Mouse (Mus musculus) CH12F3 (cell line): ENCODE measurements around the gene St6galnac6.

Experiments
- in situ Hi-C: fragments of 300-500 bp; cut with MboI; formaldehyde crosslinking; loops from 2 replicates; pipeline ENCODE4 v1.14.3; 2020; ENCODE audit warnings: low sequenced_read_pairs

St6galnac6 gene

DNA sequence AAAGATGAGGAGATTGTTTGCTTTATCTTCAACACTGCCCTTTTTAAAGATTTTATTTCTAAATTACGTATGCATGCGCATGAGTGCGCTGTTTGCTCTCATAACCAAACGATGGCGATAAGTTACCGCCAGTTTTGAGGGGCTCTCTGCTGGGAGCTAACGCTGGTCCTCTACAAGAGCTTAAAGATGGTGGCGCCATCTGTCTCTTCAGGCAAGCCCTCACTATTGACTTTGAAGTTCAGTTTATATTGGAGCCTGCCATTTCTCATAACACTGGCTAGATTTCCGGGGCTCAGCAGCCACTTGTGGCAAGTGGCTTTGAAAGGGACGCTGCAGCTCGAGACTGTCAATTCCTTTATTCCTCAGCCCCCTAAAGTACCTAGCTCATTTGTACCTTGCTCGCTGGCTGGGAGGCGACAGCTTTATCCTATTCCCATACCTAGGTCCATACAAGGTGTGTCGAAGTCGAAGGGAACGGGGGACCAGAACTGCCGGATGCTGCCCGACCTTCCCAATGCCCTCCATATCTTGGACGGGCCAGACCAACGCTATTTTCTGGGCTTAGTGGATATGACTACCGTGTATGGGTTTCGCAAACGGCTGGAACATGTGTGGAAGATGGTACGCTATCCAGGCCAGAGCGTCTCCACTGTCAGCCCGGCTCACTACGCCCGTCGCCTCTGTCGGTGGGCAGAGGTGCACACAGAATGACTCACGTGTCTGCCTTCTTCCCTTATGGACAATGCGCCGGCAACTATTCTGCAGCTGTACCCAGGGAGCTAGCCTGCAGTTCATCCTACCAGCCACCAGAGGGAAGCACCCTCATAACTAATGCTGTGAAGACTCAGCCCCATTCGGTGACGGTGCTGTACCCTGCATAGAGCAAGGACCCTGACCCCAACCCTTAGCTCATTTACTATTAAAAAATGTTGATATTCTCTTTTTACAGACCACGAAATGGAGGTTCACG is 16.4 kb upstream of the St6galnac6 start:
- in situ Hi-C loops: no loop called here

DNA sequence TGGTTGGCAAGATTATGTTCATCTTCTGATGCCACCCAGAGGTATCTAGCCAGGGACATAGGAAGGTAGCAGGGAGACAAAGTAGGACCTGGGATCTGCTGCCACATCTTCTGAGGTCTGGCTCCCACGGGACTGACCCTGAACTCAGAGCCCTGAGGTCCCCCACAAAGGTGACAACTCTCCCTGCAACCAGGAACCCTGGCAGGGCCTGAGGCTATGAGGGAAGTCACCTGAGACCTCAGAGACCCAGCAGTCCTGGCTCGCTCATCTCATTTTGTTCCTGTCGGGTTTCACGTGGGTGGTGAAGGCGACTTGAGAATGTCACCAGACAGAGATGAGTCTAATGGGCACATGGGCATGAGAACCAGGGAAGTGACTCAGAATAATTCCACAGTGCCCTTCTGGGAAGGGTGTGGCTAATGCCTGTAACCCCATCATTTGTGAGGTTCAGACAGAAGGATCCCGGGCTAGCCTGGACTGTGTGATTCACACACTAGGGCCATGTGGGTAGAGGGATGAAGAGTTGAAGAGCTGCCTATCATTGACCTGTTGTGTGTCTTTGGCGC is 14.3 kb upstream of the St6galnac6 start:
- in situ Hi-C loops: no loop called here

DNA sequence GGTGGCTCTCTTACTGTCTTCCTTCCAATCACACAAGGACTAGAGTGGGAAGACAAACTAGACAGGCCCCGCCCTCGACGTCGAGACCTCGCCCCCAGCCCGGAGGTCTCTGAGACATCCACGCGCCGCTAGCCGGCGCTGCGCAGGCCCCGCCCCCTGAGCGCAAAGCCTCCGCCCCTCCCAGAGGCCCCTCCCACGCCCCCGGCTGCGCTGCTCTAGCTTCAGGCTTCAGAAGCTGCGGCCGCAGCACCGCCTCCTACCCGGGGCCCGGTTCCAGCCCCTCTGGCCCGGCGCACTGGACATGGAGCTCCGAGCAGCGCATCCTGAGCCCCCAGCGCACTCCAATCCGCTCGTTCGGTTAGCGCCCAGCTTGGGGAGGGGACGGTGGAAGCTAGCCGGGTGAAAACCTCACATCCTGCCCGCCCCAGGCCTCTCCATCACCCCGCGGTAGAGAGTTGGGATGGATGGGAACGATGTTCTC is 12.6 kb upstream of the St6galnac6 start, which contains the start of gene St6galnac4:
St6galnac4 (plus strand) TSS at position 225 of the 481 bp plus-strand sequence.
- in situ Hi-C loops: no loop called here

DNA sequence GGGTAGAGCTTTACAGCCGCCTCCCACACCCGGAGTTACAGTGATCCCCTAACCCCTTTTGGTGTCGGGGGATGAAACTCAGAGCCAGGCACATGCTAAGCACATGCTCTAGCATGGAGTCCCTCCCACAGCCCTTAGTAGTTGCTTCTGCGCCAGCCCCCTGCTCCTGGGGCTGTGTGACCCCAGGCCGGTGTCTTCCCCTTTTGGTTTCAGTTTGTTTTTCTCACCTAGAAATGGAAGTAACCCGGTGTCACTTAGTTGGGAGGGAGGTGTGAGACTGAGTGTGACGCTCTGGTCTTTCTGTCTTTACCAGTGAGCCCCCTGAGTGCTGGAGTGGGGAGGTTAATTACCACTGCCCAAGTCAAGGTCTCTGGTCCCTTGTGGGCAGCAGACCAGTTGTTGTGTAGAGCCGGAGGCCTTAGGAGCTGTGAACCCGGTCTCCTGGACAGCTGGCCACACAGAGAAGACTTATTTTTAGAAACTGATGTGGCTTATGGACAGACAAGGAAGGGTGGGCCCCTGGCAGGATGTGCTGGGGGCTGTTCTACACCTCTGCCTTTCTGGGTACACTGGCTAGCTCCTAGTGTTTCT is 11.7 kb upstream of the St6galnac6 start:
- in situ Hi-C loops: no loop called here

DNA sequence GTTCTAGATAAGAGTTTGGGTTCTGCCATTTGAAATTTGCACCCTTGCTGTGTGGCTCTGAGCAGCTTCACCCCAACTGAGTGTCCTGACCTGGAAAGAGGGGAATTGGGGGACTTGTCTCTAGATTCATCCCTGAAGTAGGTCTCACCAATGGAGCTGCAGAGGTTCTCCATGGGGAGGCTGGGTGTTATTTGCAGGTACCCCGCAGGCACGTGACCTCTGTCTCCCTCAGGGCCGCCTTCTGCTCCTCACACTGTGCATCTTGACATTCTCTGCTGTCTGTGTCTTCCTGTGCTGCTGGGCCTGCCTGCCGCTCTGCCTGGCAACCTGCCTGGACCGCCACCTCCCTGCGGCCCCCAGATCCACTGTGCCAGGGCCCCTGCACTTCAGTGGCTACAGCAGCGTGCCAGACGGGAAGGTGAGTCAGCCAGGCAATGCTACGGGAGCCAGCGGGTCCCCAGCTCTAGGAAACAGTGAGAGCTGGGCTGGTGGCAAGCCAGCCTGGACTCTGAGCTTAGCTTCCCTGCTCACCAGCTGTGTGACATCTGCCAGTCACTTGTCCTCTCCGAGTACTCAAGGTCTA is 10.2 kb upstream of the St6galnac6 start:
- in situ Hi-C loops: no loop called here

DNA sequence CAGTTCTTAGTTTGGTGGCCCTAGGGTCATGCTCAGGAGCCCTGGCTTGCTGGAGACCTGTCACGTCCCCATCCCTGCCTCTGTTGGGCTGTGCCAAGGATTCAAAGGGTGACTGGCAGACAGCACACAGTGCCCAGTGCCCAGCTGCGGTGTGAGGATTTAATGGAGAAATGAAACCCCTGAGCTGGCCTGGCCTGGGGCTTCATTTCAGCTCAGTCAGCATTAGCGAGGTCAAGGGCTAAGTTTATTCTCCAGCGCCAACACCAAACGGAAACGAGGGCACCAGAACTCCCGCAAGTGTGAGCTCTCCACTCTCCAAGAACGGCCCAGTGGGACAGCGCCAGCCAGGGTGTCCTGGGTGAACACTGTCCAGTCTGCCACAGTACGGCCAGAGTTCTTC is 9.3 kb upstream of the St6galnac6 start:
- in situ Hi-C loops: no loop called here

GRCm38 (mm10) chr2:32591249-32591648 is 8.3 kb upstream of the St6galnac6 start:
- in situ Hi-C loops: no loop called here

GRCm38 (mm10) chr2:32596725-32597124 is 2.8 kb upstream of the St6galnac6 start:
- in situ Hi-C loops: no loop called here

- in situ Hi-C loops: no loop called here
Measured at GRCm38 (mm10) chr2:32597248-32597647, 2.3 kb upstream of the St6galnac6 start.

DNA sequence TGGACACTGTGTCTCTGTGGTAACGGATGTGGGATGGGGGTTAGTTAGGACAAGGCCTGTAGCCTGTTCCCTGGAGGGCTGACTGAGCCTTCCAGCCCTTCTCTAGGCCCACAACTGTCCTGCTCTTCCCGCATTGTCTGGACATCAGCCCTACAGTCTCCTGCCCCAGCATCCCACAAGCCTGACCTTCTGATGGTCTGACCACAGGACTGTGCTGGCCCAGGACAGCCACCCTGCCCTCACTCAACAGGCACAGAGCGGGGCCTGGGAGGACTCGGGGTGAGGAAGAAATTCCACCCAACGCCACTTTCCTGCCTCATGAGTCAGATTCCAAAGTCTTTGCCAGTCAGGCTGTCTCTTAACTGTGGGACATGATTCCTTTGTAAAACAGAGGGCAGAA is 1.8 kb upstream of the St6galnac6 start:
- in situ Hi-C loops: no loop called here

DNA sequence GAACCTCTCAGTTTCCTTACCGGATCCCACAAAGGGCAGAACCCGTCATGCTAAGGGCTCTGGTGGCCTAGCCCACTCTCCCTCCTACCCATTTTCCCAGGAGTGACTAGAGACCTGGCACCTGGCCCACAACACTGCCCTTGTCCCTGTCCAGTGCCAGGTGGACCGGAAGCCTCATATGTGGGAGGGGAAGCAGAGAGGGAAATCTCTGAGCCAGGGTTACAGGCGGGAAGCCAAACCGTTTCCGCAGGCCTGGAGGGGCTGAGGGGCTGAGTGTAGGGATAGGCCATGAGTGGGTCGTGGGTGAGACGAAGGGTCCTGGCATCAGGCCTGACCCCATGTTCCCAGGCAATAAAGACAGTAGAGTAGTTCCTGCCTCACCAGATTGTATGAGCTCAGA is 1.0 kb upstream of the St6galnac6 start:
- in situ Hi-C loops: no loop called here

GRCm38 (mm10) chr2:32601417-32602065 is 2.0 kb downstream of the St6galnac6 start:
- in situ Hi-C loops: no loop called here

GRCm38 (mm10) chr2:32602600-32603054 is 3.1 kb downstream of the St6galnac6 start:
- in situ Hi-C loops: no loop called here

DNA sequence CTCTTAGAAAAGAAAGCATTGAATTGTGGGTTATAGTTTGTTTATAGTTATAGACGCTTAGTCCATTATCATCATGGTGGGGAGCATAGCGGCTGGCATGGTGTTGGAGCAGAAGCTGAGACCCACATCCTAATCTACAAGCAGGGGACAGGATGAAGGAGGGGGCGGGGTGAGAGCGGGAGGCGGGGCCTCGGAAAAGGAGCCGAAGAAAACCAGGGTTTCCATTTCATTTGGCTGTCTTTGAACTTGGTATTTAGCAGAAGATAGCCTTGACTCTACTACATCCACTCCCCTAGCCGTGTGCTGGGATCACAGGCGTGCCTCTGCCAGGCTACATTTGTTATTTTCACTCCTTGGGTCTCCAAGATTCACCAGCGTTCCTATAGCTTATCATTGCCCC is 5.1 kb downstream of the St6galnac6 start:
- in situ Hi-C loops: no loop called here

DNA sequence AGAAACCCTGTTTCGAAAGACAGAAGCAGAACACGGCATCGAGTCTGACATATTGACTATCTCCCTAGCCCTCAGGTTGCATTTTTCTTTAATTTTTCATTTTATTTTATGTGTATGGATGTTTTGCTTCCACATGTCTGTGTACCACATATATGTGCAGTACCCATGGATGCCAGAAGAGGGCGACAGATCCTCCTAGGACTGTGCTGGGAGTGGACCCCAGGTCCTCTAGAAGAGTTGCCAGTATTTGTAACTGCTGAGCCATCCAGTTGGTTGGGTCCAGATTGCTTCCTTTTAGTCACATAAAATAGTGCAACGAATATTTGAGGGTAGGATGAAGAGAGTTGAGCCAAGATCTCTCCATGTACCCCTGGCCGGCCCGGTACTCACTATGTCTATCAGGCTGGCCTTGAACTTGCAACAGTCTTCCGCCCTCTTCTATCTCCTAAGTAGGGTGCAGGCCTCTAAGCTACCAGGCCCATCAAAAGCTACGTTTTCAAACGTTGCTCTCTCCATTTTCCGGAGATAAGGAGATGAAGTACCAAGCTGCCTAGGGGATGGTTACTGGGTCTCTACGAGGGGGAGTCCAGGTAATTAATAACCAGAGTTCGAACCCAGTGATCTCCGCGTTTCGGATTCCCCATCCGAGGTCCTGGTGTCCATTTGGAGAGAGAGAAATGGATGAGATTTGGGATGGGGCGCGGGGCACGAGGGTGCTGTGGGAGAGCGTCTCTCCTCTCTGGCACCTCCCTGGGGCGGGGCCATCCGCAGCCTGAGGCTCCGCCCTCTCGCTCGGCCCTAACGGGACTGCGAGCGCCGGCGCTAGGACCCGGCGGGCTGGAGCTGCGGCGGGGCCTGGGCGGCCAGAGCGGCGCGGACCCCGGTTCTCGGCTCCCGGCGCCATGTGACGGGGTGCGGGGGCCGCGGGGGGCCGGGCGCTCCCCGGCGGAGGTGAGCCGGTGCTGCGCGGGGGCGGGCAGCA is 6.9 kb downstream of the St6galnac6 start:
- in situ Hi-C loops: no loop called here

GRCm38 (mm10) chr2:32607262-32607947 is 7.9 kb downstream of the St6galnac6 start:
- in situ Hi-C loops: no loop called here

GRCm38 (mm10) chr2:32608141-32608777 is 8.8 kb downstream of the St6galnac6 start:
- in situ Hi-C loops: no loop called here

DNA sequence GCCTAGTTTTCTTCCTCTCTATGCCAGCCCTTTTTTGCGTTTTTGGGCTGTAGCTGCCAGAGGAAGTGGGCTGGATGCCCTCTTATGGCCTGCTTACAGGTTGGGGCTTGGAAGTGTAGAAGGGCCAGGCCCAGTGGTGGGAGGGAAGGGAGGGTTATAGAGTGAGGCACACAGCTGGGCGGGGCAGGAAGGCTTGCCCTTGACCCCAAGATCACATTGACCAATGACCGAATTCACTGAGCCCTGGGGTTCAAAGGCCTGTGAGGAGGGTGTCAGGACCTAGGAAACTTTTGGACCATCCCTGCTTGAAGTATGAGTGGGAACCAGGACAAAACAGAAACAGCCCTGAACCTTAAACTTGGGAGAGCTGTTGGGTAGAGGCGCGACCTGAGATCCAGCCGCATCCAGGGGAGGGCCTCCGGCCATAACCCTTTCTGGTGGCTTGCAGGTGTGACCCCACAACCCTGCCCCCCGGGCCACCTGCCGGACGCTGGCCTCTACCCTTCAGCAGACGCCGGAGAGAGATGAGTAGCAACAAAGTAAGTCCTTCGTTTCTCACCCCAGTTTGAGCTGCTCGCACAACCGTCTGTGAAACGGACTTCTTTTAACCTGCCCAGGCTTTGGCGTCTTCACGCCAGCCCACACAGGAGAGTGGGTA is 9.4 kb downstream of the St6galnac6 start:
- in situ Hi-C loops: no loop called here
